Mouse (Mus musculus) left cerebral cortex, postnatal 4 days (tissue): Measurements from ENCODE around the gene Plekhg3. TPM values are rescaled to one million over a fixed set of nuclear protein-coding genes. Genes with fewer than 3 reads are reported as not detected.

Experiments
- DNase-seq: peaks from one replicate; pipeline ENCODE4 v3.0.0-alpha.2; 2022
- intact Hi-C: fragments of 180-260 bp; cut with DNase I; formaldehyde crosslinking; loops from one replicate; pipeline ENCODE4 v1.15.1; 2025
- total RNA-seq, 2 experiments: library from RNA; stranded (reverse); gene quantifications; 2 replicates each; pipeline ENCODE4 v1.2.3; 2021

Gene Plekhg3
- total RNA-seq: 1 to 10 TPM; 3.0 to 3.3 TPM

GRCm38 (mm10) chr12:76530580-76531139, at the start of gene Plekhg3:
TSS of gene Plekhg3 (plus strand) at chr12:76530891.
- intact Hi-C loops: no loop called here
- DNase-seq: no peak

- intact Hi-C loops: no loop called here
Observed at GRCm38 (mm10) chr12:76482446-76482845, 48.2 kb upstream of the Plekhg3 start.

GRCm38 (mm10) chr12:76482948-76483347, 47.7 kb upstream of the Plekhg3 start:
- intact Hi-C loops: no loop called here
- DNase-seq: no peak

More at GRCm38 (mm10) chr12:76482446-76482845, 48.2 kb upstream of the Plekhg3 start:
- DNase-seq: no peak

- no peak for DNase-seq
- intact Hi-C loops: no loop called here
Observed at GRCm38 (mm10) chr12:76484881-76485280, 45.8 kb upstream of the Plekhg3 start.

- no peak for DNase-seq
- intact Hi-C loops: no loop called here
Observed at GRCm38 (mm10) chr12:76485381-76485780, 45.3 kb upstream of the Plekhg3 start.

- intact Hi-C loops: no loop called here
- DNase-seq: no peak
Observed at GRCm38 (mm10) chr12:76486943-76487342, 43.7 kb upstream of the Plekhg3 start.

- intact Hi-C loops: loop anchor here (10.0 kb wide), 1 partner anchor 104 kb away; no protein-coding TSS in a partner anchor
- no peak for DNase-seq
Observed at GRCm38 (mm10) chr12:76490798-76491197, 39.9 kb upstream of the Plekhg3 start.

- no peak for DNase-seq
- intact Hi-C loops: loop anchor here (10.0 kb wide), 1 partner anchor 101 kb away; no protein-coding TSS in a partner anchor
Observed at GRCm38 (mm10) chr12:76493462-76493861, 37.2 kb upstream of the Plekhg3 start.

GRCm38 (mm10) chr12:76495381-76495780, 35.3 kb upstream of the Plekhg3 start:
- intact Hi-C loops: loop anchor here (10.0 kb wide), 1 partner anchor 99 kb away; no protein-coding TSS in a partner anchor

GRCm38 (mm10) chr12:76496324-76496723, 34.4 kb upstream of the Plekhg3 start:
- DNase-seq: peak; percentile 58
- intact Hi-C loops: loop anchor here (10.0 kb wide), 1 partner anchor 98 kb away; no protein-coding TSS in a partner anchor

More at GRCm38 (mm10) chr12:76495381-76495780, 35.3 kb upstream of the Plekhg3 start:
- DNase-seq: no peak

- intact Hi-C loops: loop anchor here (10.0 kb wide), 1 partner anchor 96 kb away; no protein-coding TSS in a partner anchor
- DNase-seq: no peak
Observed at GRCm38 (mm10) chr12:76499276-76499675, 31.4 kb upstream of the Plekhg3 start.

- intact Hi-C loops: no loop called here
- DNase-seq: no peak
Observed at GRCm38 (mm10) chr12:76500055-76500454, 30.6 kb upstream of the Plekhg3 start.

- intact Hi-C loops: no loop called here
- DNase-seq: no peak
Observed at GRCm38 (mm10) chr12:76500896-76501295, 29.8 kb upstream of the Plekhg3 start.

GRCm38 (mm10) chr12:76502981-76503380, 27.7 kb upstream of the Plekhg3 start:
- intact Hi-C loops: no loop called here
- DNase-seq: peak; percentile 11

- peak; percentile 65 for DNase-seq
Observed at GRCm38 (mm10) chr12:76506522-76506921, 24.2 kb upstream of the Plekhg3 start.

GRCm38 (mm10) chr12:76507791-76508190, 22.9 kb upstream of the Plekhg3 start:
- DNase-seq: peak; percentile 9
- intact Hi-C loops: no loop called here

More at GRCm38 (mm10) chr12:76506522-76506921, 24.2 kb upstream of the Plekhg3 start:
- intact Hi-C loops: no loop called here

GRCm38 (mm10) chr12:76508909-76509440, 21.7 kb upstream of the Plekhg3 start:
- intact Hi-C loops: no loop called here
- peak; percentile 24 for DNase-seq

- peak; percentile 68 for DNase-seq
- intact Hi-C loops: no loop called here
Observed at GRCm38 (mm10) chr12:76512731-76513130, 18.0 kb upstream of the Plekhg3 start.

GRCm38 (mm10) chr12:76514842-76515241, 15.8 kb upstream of the Plekhg3 start:
- intact Hi-C loops: no loop called here
- DNase-seq: no peak

GRCm38 (mm10) chr12:76518000-76518399, 12.7 kb upstream of the Plekhg3 start:
- intact Hi-C loops: no loop called here
- no peak for DNase-seq

- intact Hi-C loops: no loop called here
- peak; percentile 61 for DNase-seq
Observed at GRCm38 (mm10) chr12:76518909-76519842, 11.5 kb upstream of the Plekhg3 start.
